Comparison of ENCODE assay signal across 9 mouse cellular contexts in the genomic region with DNA sequence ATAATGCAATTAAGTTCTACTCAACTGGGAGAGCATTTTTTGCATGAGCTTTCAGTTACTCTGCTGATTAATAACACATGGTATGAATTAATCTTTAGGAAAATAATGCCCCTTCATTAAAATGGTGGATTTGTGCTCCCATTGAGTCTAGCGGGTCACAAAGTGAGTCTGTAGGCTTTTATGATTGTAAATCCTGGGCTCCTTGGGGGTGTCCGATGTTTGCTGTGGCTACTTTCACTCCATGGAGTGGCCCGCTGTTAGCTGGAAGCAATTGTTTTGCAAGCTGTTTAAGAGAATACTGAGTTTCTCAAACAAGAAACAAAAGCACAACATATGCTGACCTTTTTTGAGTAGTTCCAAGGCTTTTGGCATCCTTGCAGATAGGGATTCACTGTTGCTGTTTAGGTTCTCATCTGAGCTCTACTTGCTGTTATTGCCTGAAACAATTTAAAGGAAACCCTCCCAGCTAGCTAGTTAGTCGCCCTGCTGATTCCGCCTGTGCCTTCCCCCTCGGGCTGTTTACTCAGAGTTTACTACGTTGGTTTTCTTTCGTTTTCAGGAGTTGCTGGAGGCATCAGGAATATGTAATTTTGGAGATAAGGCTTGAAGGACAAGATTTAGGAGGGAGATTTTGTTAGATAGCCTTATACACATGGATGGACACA. TPM values are rescaled to one million over a fixed set of nuclear protein-coding genes. Genes with fewer than 3 reads are reported as not detected.
A peak's percentile ranks its signal among the peaks of the same experiment; 100 is the strongest.
DNase-seq lines count a peak whose midpoint lies in the region; ATAC-seq lines count a peak whose summit lies in the region.
"Had no signal": no experiment of that assay in that cellular context is flagged by ENCODE, and none has a peak within 500 bp of the region (broad histone marks: within the 10 kb centered on the region; RNA-seq: fewer than 3 reads in every experiment).

No protein-coding gene starts in this region.

- H3K36me3 ChIP-seq in kidney, embryonic 15.5 days = no peaks in the 10 kb centered on the region
- no peaks in the 10 kb centered on the region for H3K36me3 ChIP-seq in hindbrain, embryonic 16.5 days (ENCODE audit: control insufficient read depth, insufficient read depth, low read length)
- H3K36me3 ChIP-seq in neural tube, embryonic 13.5 days = no peaks in the 10 kb centered on the region

- peak overlapping the region; percentile 77 for H3K4me2 ChIP-seq in kidney, embryonic 15.5 days
- H3K4me2 ChIP-seq in hindbrain, embryonic 16.5 days (ENCODE audit: low read length) = peak overlapping the region; percentile 85
- peak overlapping the region; percentile 90 for H3K4me2 ChIP-seq in neural tube, embryonic 13.5 days

- H3K4me1 ChIP-seq in kidney, embryonic 15.5 days = peaks cover 36% of the 10 kb centered on the region
- H3K4me1 ChIP-seq in hindbrain, embryonic 16.5 days (ENCODE audit: control insufficient read depth, insufficient read depth, low read depth, low read length) = peaks cover 31% of the 10 kb centered on the region
- peaks cover 45% of the 10 kb centered on the region for H3K4me1 ChIP-seq in neural tube, embryonic 13.5 days (replicated peaks)

- no peaks in the 10 kb centered on the region for H3K27me3 ChIP-seq in kidney, embryonic 15.5 days
- H3K27me3 ChIP-seq in hindbrain, embryonic 16.5 days (replicated peaks; ENCODE audit: control insufficient read depth, insufficient read depth, low read length) = no peaks in the 10 kb centered on the region
- no peaks in the 10 kb centered on the region for H3K27me3 ChIP-seq in neural tube, embryonic 13.5 days

- no peak for ATAC-seq in kidney, embryonic 15.5 days (replicated peaks; ENCODE audit: low FRiP score)
- ATAC-seq in hindbrain, embryonic 16.5 days = no peak
- ATAC-seq in neural tube, embryonic 13.5 days (ENCODE audit: low read depth) = no peak
- ATAC-seq in megakaryocyte, adult 5-6 weeks (ENCODE audit: poor library complexity, severe bottlenecking) = no peak
- ATAC-seq in inflammation-experienced regulatory T-cells, adult 6 months = no peak

- H3K9me3 ChIP-seq in kidney, embryonic 15.5 days (replicated peaks) = no peaks in the 10 kb centered on the region
- no peaks in the 10 kb centered on the region for H3K9me3 ChIP-seq in hindbrain, embryonic 16.5 days (ENCODE audit: control insufficient read depth, low read length)
- H3K9me3 ChIP-seq in neural tube, embryonic 13.5 days = no peaks in the 10 kb centered on the region

- 14% methylated on average over 8 of the region's 8 CpGs for WGBS in kidney, embryonic 15.5 days
- WGBS in hindbrain, embryonic 16.5 days = 11% methylated on average over 8 of the region's 8 CpGs
- WGBS in neural tube, embryonic 13.5 days = 4% methylated on average over 8 of the region's 8 CpGs

- H3K4me3 ChIP-seq in kidney, embryonic 15.5 days (replicated peaks) = peak overlapping the region; percentile 84
- peak overlapping the region; percentile 99 for H3K4me3 ChIP-seq in hindbrain, embryonic 16.5 days (ENCODE audit: low read length)
- peak overlapping the region; percentile 99 for H3K4me3 ChIP-seq in neural tube, embryonic 13.5 days

- H3K9ac ChIP-seq in kidney, embryonic 15.5 days = peak overlapping the region; percentile 36
- H3K9ac ChIP-seq in hindbrain, embryonic 16.5 days (ENCODE audit: low read depth, low read length) = peak overlapping the region; percentile 98; the same call in 1 of the 2 replicates
- H3K9ac ChIP-seq in neural tube, embryonic 13.5 days = peak overlapping the region; percentile 97

- DNase-seq in kidney, postnatal 25 days = no peak
- DNase-seq in embryo, embryonic 9.5 days (ENCODE audit: extremely low spot score) = peak; percentile 10
- no peak for DNase-seq in ovary, postnatal 36 days (ENCODE audit: low spot score)
- DNase-seq: lung, postnatal 36 days had no signal

- peak overlapping the region; percentile 73 for H3K27ac ChIP-seq in kidney, embryonic 15.5 days
- 0 out of 2 replicates have a peak overlapping the region, but pooled peaks have one; percentile 23 for H3K27ac ChIP-seq in hindbrain, embryonic 16.5 days (ENCODE audit: low read depth, low read length)
- H3K27ac ChIP-seq in neural tube, embryonic 13.5 days (replicated peaks) = peak overlapping the region; percentile 4

RNA-seq across cellular contexts. Expression of a gene that starts 2.6 kb away (rescaled TPM):
- 7.7 and 8.0 TPM in 2 replicates for polyA plus RNA-seq in kidney, embryonic 15.5 days (2015; fragmentation: Nextera tagmentation; extraction: Ambion mirVana)
- 8.4 and 9.0 TPM in 2 replicates for polyA plus RNA-seq in hindbrain, embryonic 16.5 days (2015; fragmentation: Nextera tagmentation; extraction: Ambion mirVana)
- 10.5 and 10.9 TPM in 2 replicates for polyA plus RNA-seq in neural tube, embryonic 13.5 days (2015; fragmentation: Nextera tagmentation; extraction: Ambion mirVana)
- 11.3 and 14.5 TPM in 2 replicates for total RNA-seq in megakaryocyte, adult 5-6 weeks (2015)
- 8.2 and 8.4 TPM in 2 replicates for total RNA-seq in megakaryocyte, adult 5-6 weeks (2017)
- under 1 TPM; 0.24 to 0.47 (median 0.36) TPM for polyA plus RNA-seq in inflammation-experienced regulatory T-cells, adult 6 months (2017; shearing (Covaris generic))

Comparison
In these comparisons a context has a peak if more than half of its experiments do, and no peak if none do; other contexts are left out.
1. H3K27ac ChIP-seq: peak in every context shown above with its lines; median percentile 73 in kidney, embryonic 15.5 days; 23 in hindbrain, embryonic 16.5 days; 4 in neural tube, embryonic 13.5 days.
2. H3K9ac ChIP-seq: peak in every context shown above with its lines; median percentile 98 in hindbrain, embryonic 16.5 days; 97 in neural tube, embryonic 13.5 days; 36 in kidney, embryonic 15.5 days.